Mouse (Mus musculus): ENCODE measurements at regions not wholly inside any gene's neighbourhood (a gene's known extent, or its start where the extent isn't known, plus 50 kb on each side); places are given as distances from the start of the nearest gene placed in this dataset.

DNA sequence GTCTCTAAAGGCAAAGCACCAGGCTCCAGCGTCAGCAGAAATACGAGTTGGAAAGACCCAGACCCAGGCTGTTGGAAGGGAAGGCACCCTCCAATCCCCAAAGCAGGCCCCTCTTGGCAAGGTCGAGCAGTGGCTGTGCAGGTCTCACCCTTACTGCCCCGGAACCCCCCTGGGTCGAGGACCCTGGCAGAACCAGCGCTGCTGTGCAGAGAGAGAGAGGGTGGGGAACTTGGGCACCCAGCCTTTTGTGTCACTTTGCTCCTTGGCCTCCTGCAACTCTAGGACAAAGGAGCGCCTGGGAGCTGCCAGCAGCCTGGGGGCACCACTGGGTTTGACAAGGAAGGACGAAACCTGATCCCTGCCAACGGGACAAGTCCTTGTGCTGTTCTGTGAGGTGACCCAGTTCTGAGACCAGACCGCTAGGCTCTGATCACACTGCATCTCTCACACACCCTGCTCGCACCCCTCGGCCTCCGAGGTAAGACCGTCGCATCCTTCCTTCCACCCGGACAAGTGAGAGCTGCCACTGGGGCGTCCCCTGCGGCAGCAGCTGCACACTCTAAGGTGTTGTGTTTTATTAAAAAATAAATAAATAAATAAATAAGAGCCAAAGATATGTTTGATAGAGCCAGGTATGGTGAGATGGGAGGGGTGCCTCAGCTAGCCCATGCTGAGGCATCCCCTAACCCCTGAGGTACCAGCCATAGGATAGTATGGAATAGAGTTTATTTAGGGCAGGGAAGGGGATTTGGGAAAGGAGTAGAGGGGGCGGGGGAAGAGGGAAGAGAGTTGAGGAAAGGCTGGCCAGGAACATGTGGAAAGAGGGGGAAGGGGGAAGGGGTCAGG lies 138.2 kb downstream of the Ly86 start:
- H3K4me3 ChIP-seq (ENCODE audit: low read depth, low read length), result 0 out of 2 replicates have a peak overlapping the region, but pooled peaks have one; percentile 13
- H3K27me3 ChIP-seq (ENCODE audit: insufficient read depth, low read length), result no peaks in the 10 kb centered on the region; the same call in 1 of the 2 replicates
- no peaks in the 10 kb centered on the region for H3K9me3 ChIP-seq (ENCODE audit: low read length)
- peak overlapping the region; percentile 42; the same call in 1 of the 2 replicates for H3K9ac ChIP-seq (replicated peaks; ENCODE audit: low read length, poor library complexity, severe bottlenecking)
- peak overlapping the region; percentile 71 for H3K27ac ChIP-seq (ENCODE audit: low read depth, low read length)
- peak; percentile 71 for ATAC-seq (ENCODE audit: low FRiP score)
- peak; percentile 19 for TF ChIP-seq CTCF (IDR thresholded peaks at IDR 0.05)
- peak; percentile 66 for DNase-seq (ENCODE audit: low spot score)
- peaks cover 9% of the 10 kb centered on the region; the same call in 1 of the 2 replicates for H3K4me1 ChIP-seq (ENCODE audit: insufficient read depth, low read length)
- 14% methylated on average over 19 of the region's 19 CpGs for WGBS
- H3K36me3 ChIP-seq (ENCODE audit: insufficient read depth, low read length), result no peaks in the 10 kb centered on the region
- peak overlapping the region; percentile 39 for H3K4me2 ChIP-seq (ENCODE audit: low read depth, low read length, poor library complexity, severe bottlenecking)

GRCm38 (mm10) chr13:37484631-37485030 lies 139.6 kb downstream of the Ly86 start:
- Histone ChIP-seq H3K4me3 (ENCODE audit: low read depth, low read length) (no peak overlapping the region), H3K9me3 (ENCODE audit: low read length) (no peaks in the 10 kb centered on the region), H3K4me2 (ENCODE audit: low read depth, low read length, poor library complexity, severe bottlenecking) (no peak overlapping the region), H3K27me3 (ENCODE audit: insufficient read depth, low read length) (no peaks in the 10 kb centered on the region), H3K27ac (ENCODE audit: low read depth, low read length) (no peak overlapping the region), H3K36me3 (ENCODE audit: insufficient read depth, low read length) (no peaks in the 10 kb centered on the region), H3K4me1 (ENCODE audit: insufficient read depth, low read length) (peaks cover 8% of the 10 kb centered on the region; the same call in 1 of the 2 replicates), H3K9ac (replicated peaks; ENCODE audit: low read length, poor library complexity, severe bottlenecking) (no peak overlapping the region)
- DNase-seq (ENCODE audit: low spot score) (no peak), ATAC-seq (ENCODE audit: low FRiP score) (no peak)
- no peak for TF ChIP-seq CTCF (IDR thresholded peaks at IDR 0.05)
- WGBS, result 91% methylated on average over 4 of the region's 4 CpGs

- TF ChIP-seq CTCF (IDR thresholded peaks at IDR 0.05), result no peak
- Histone ChIP-seq H3K9me3 (ENCODE audit: low read length) (no peaks in the 10 kb centered on the region), H3K27ac (ENCODE audit: low read depth, low read length) (no peak overlapping the region), H3K9ac (replicated peaks; ENCODE audit: low read length, poor library complexity, severe bottlenecking) (no peak overlapping the region), H3K36me3 (ENCODE audit: insufficient read depth, low read length) (no peaks in the 10 kb centered on the region), H3K4me2 (ENCODE audit: low read depth, low read length, poor library complexity, severe bottlenecking) (no peak overlapping the region), H3K4me3 (ENCODE audit: low read depth, low read length) (no peak overlapping the region), H3K27me3 (ENCODE audit: insufficient read depth, low read length) (no peaks in the 10 kb centered on the region), H3K4me1 (ENCODE audit: insufficient read depth, low read length) (no peaks in the 10 kb centered on the region)
- ATAC-seq (ENCODE audit: low FRiP score) (no peak), DNase-seq (ENCODE audit: low spot score) (no peak)
- WGBS, result 82% methylated on average over 11 of the region's 11 CpGs
Observed at GRCm38 (mm10) chr13:37492115-37493001, 147.3 kb downstream of the Ly86 start.

- no peaks in the 10 kb centered on the region for H3K4me1 ChIP-seq (ENCODE audit: insufficient read depth, low read length)
- H3K27ac ChIP-seq (ENCODE audit: low read depth, low read length), result no peak overlapping the region
- 100% methylated on average over 1 of the region's 1 CpGs for WGBS
- H3K4me2 ChIP-seq (ENCODE audit: low read depth, low read length, poor library complexity, severe bottlenecking), result no peak overlapping the region
- H3K4me3 ChIP-seq (ENCODE audit: low read depth, low read length), result no peak overlapping the region
- no peaks in the 10 kb centered on the region for H3K27me3 ChIP-seq (ENCODE audit: insufficient read depth, low read length)
- no peaks in the 10 kb centered on the region for H3K36me3 ChIP-seq (ENCODE audit: insufficient read depth, low read length)
- no peak for DNase-seq (ENCODE audit: low spot score)
- no peak for TF ChIP-seq CTCF (IDR thresholded peaks at IDR 0.05)
- no peak overlapping the region for H3K9ac ChIP-seq (replicated peaks; ENCODE audit: low read length, poor library complexity, severe bottlenecking)
- no peak for ATAC-seq (ENCODE audit: low FRiP score)
- no peaks in the 10 kb centered on the region for H3K9me3 ChIP-seq (ENCODE audit: low read length)
Observed at GRCm38 (mm10) chr13:37493331-37493730, 148.3 kb downstream of the Ly86 start.

GRCm38 (mm10) chr13:37495272-37495932 lies 150.4 kb downstream of the Ly86 start:
- Histone ChIP-seq H3K36me3 (ENCODE audit: insufficient read depth, low read length) (no peaks in the 10 kb centered on the region), H3K27ac (ENCODE audit: low read depth, low read length) (no peak overlapping the region), H3K27me3 (ENCODE audit: insufficient read depth, low read length) (no peaks in the 10 kb centered on the region), H3K9ac (replicated peaks; ENCODE audit: low read length, poor library complexity, severe bottlenecking) (no peak overlapping the region), H3K4me2 (ENCODE audit: low read depth, low read length, poor library complexity, severe bottlenecking) (no peak overlapping the region), H3K4me1 (ENCODE audit: insufficient read depth, low read length) (no peaks in the 10 kb centered on the region), H3K4me3 (ENCODE audit: low read depth, low read length) (no peak overlapping the region), H3K9me3 (ENCODE audit: low read length) (no peaks in the 10 kb centered on the region)
- 85% methylated on average over 8 of the region's 8 CpGs for WGBS
- no peak for DNase-seq (ENCODE audit: low spot score)
- ATAC-seq (ENCODE audit: low FRiP score), result no peak
- no peak for TF ChIP-seq CTCF (IDR thresholded peaks at IDR 0.05)
